Comparison of ENCODE assay signal across 10 mouse cellular contexts in genomic region chr15:84234794-84235581, GRCm38 (mm10). TPM values are rescaled to one million over a fixed set of nuclear protein-coding genes. Genes with fewer than 3 reads are reported as not detected.
DNase-seq lines count a peak whose midpoint lies in the region; ATAC-seq lines count a peak whose summit lies in the region.
"Had no signal": no experiment of that assay in that cellular context is flagged by ENCODE, and none has a peak within 500 bp of the region (broad histone marks: within the 10 kb centered on the region; RNA-seq: fewer than 3 reads in every experiment).

No protein-coding gene starts in this region.

- 70% methylated on average over 7 of the region's 7 CpGs for WGBS in heart, embryonic 10.5 days
- 74% methylated on average over 7 of the region's 7 CpGs for WGBS in lung, embryonic 16.5 days
- WGBS in hindbrain, embryonic 15.5 days: 77% methylated on average over 7 of the region's 7 CpGs

- no peak overlapping the region for H3K4me2 ChIP-seq in lung, embryonic 16.5 days (ENCODE audit: low read depth, low read length)
- H3K4me2 ChIP-seq in hindbrain, embryonic 15.5 days: no peak overlapping the region
- H3K4me2 ChIP-seq: limb, embryonic 12.5 days had no signal

- ATAC-seq in lung, embryonic 16.5 days (ENCODE audit: low read depth): peak; percentile 16; the same call in 1 of the 2 replicates
- ATAC-seq in hindbrain, embryonic 15.5 days (ENCODE audit: low FRiP score, low read depth): peak; percentile 16; the same call in 1 of the 2 replicates
- ATAC-seq: CD4-positive, CD25-positive, alpha-beta regulatory T cell, adult 4 months had no signal

- DNase-seq in heart, embryonic 10.5 days (ENCODE audit: low spot score): no peak
- no peak for DNase-seq in heart, postnatal 36 days
- no peak for DNase-seq in lung, postnatal 14 days
- DNase-seq in retina, embryonic 14.5 days (ENCODE audit: low spot score): peak; percentile 54
- no peak for DNase-seq in urinary bladder, postnatal 4 days (ENCODE audit: low spot score in 2 of 2)
- no peak for DNase-seq in cerebellum, adult 9-10 months

- no peak overlapping the region for H3K9ac ChIP-seq in lung, embryonic 16.5 days (ENCODE audit: low read length)
- no peak overlapping the region for H3K9ac ChIP-seq in hindbrain, embryonic 15.5 days
- H3K9ac ChIP-seq: limb, embryonic 12.5 days had no signal

- H3K27me3 ChIP-seq in heart, embryonic 10.5 days (ENCODE audit: insufficient read depth, poor library complexity, severe bottlenecking): no peaks in the 10 kb centered on the region
- H3K27me3 ChIP-seq in lung, embryonic 16.5 days (ENCODE audit: control insufficient read depth, insufficient read depth, low read depth, low read length): peaks cover 4% of the 10 kb centered on the region; the same call in 1 of the 2 replicates
- no peaks in the 10 kb centered on the region for H3K27me3 ChIP-seq in hindbrain, embryonic 15.5 days

- H3K4me1 ChIP-seq in heart, embryonic 10.5 days: peaks cover 70% of the 10 kb centered on the region
- peaks cover 37% of the 10 kb centered on the region for H3K4me1 ChIP-seq in lung, embryonic 16.5 days (replicated peaks; ENCODE audit: control insufficient read depth, insufficient read depth, low read length)
- peaks cover 59% of the 10 kb centered on the region for H3K4me1 ChIP-seq in hindbrain, embryonic 15.5 days (replicated peaks)

- H3K9me3 ChIP-seq in heart, embryonic 10.5 days: no peaks in the 10 kb centered on the region
- H3K9me3 ChIP-seq in lung, embryonic 16.5 days (ENCODE audit: control insufficient read depth, low read length): no peaks in the 10 kb centered on the region
- H3K9me3 ChIP-seq in hindbrain, embryonic 15.5 days: no peaks in the 10 kb centered on the region
- H3K9me3 ChIP-seq: limb, embryonic 12.5 days had no signal

- intact Hi-C loops in heart, postnatal 36 days (cut with DNase I): loop anchor here (10.0 kb wide), 1 partner anchor 480 kb away; no protein-coding TSS in a partner anchor

- peaks cover 21% of the 10 kb centered on the region for H3K36me3 ChIP-seq in heart, embryonic 10.5 days
- H3K36me3 ChIP-seq in lung, embryonic 16.5 days (ENCODE audit: control insufficient read depth, insufficient read depth, low read length): no peaks in the 10 kb centered on the region
- H3K36me3 ChIP-seq in hindbrain, embryonic 15.5 days: no peaks in the 10 kb centered on the region
- H3K36me3 ChIP-seq: limb, embryonic 12.5 days had no signal

- H3K4me3 ChIP-seq in heart, embryonic 10.5 days: no peak overlapping the region
- no peak overlapping the region for H3K4me3 ChIP-seq in lung, embryonic 16.5 days (ENCODE audit: low read length)
- no peak overlapping the region for H3K4me3 ChIP-seq in hindbrain, embryonic 15.5 days
- H3K4me3 ChIP-seq: limb, embryonic 12.5 days had no signal

- peak overlapping the region; percentile 60; the same call in 1 of the 2 replicates for H3K27ac ChIP-seq in heart, embryonic 10.5 days
- peak overlapping the region; percentile 60 for H3K27ac ChIP-seq in lung, embryonic 16.5 days (ENCODE audit: low read length)
- H3K27ac ChIP-seq in hindbrain, embryonic 15.5 days (replicated peaks): peak overlapping the region; percentile 64; the same call in 1 of the 2 replicates
- H3K27ac ChIP-seq: limb, embryonic 12.5 days had no signal

RNA-seq across cellular contexts. Expression of gene Parvb, which starts 3.1 kb away (rescaled TPM):
- 12.8 and 17.6 TPM in 2 replicates for polyA plus RNA-seq in heart, embryonic 10.5 days (2016; fragmentation: Nextera tagmentation; extraction: Ambion mirVana)
- 100 to 1,000 TPM; 110 to 142 TPM for total RNA-seq in heart, postnatal 36 days (2021)
- polyA plus RNA-seq in lung, embryonic 16.5 days (2015; fragmentation: Nextera tagmentation; extraction: Ambion mirVana): 5.2 and 5.3 TPM in 2 replicates
- polyA plus RNA-seq in hindbrain, embryonic 15.5 days (2015; fragmentation: Nextera tagmentation; extraction: Ambion mirVana): 3.7 and 5.5 TPM in 2 replicates

RNA-seq across cellular contexts. Expression of gene Samm50, which starts 42.9 kb away (rescaled TPM):
- 122 and 132 TPM in 2 replicates for polyA plus RNA-seq in heart, embryonic 10.5 days (2016; fragmentation: Nextera tagmentation; extraction: Ambion mirVana)
- total RNA-seq in heart, postnatal 36 days (2021): 100 to 1,000 TPM; 270 to 286 TPM
- 98.8 and 105 TPM in 2 replicates for polyA plus RNA-seq in lung, embryonic 16.5 days (2015; fragmentation: Nextera tagmentation; extraction: Ambion mirVana)
- polyA plus RNA-seq in hindbrain, embryonic 15.5 days (2015; fragmentation: Nextera tagmentation; extraction: Ambion mirVana): 85.9 and 88.6 TPM in 2 replicates
